Mouse (Mus musculus) neural tube, embryonic 11.5 days (tissue): ENCODE results near the gene Rhoh. TPM values are rescaled to one million over a fixed set of nuclear protein-coding genes. Genes with fewer than 3 reads are reported as not detected.

Experiments
- ATAC-seq: fragments of 200-750 bp; cut with Nextera tagmentation; 2 replicates; pipeline ENCODE4 v1.8.0; 2017; ENCODE audit warnings: moderate number of reproducible peaks, mild to moderate bottlenecking, moderate TSS enrichment, moderate library complexity; ENCODE audit not compliant: insufficient read depth, low FRiP score, low TSS enrichment
- DNase-seq: peaks from one replicate; pipeline ENCODE4 v3.0.0-alpha.2; 2015; ENCODE audit warnings: low spot score
- H3K27ac ChIP-seq: fragments of 300-500 bp; sonication (generic); 2 replicates; pipeline ENCODE4 v1.5.1; 2014; ENCODE audit warnings: low read depth, mild to moderate bottlenecking, low read length
- H3K27me3 ChIP-seq: fragments of 300-500 bp; sonication (generic); 2 replicates; pipeline ENCODE4 v1.6.1; 2014; ENCODE audit warnings: mild to moderate bottlenecking, low read length, mixed read lengths; ENCODE audit not compliant: control insufficient read depth, insufficient read depth
- H3K36me3 ChIP-seq: fragments of 300-500 bp; sonication (generic); 2 replicates; pipeline ENCODE4 v1.6.1; 2014; ENCODE audit warnings: mild to moderate bottlenecking, low read length, moderate library complexity, mixed read lengths; ENCODE audit not compliant: control insufficient read depth, insufficient read depth
- H3K4me1 ChIP-seq: fragments of 300-500 bp; sonication (generic); 2 replicates; pipeline ENCODE4 v1.6.1; 2014; ENCODE audit warnings: low read length, mixed read lengths; ENCODE audit not compliant: control insufficient read depth, insufficient read depth
- H3K4me2 ChIP-seq: fragments of 300-500 bp; sonication (generic); 2 replicates; pipeline ENCODE4 v1.6.1; 2014; ENCODE audit warnings: low read depth, mild to moderate bottlenecking, moderate library complexity
- H3K4me3 ChIP-seq: fragments of 300-500 bp; sonication (generic); 2 replicates; pipeline ENCODE4 v1.5.1; 2014; ENCODE audit warnings: low read depth, low read length
- H3K9ac ChIP-seq: fragments of 300-500 bp; sonication (generic); 2 replicates; pipeline ENCODE4 v1.6.1; 2014; ENCODE audit warnings: mild to moderate bottlenecking, low read length
- H3K9me3 ChIP-seq: fragments of 300-500 bp; sonication (generic); 2 replicates; pipeline ENCODE4 v1.6.1; 2016; ENCODE audit warnings: low read length; ENCODE audit not compliant: control insufficient read depth
- WGBS: fragments of 180-500 bp; shearing (Covaris S2); extraction: QIAGEN DNeasy Blood & Tissue Kit; methylation state at CpG from one replicate; pipeline ENCODE4 v1.1.7; 2014; 5-methylcytosine and 5-hydroxymethylcytosine counted together
- polyA plus RNA-seq: library from polyadenylated mRNA; unstranded; fragments of >200 nt; fragmentation: Nextera tagmentation; extraction: Ambion mirVana; gene quantifications from 2 replicates; pipeline ENCODE4 v1.2.1, GENCODE M21; 2014

Rhoh gene
- polyA plus RNA-seq, 1 experiment from 2014 or later = 0.73 TPM

DNA sequence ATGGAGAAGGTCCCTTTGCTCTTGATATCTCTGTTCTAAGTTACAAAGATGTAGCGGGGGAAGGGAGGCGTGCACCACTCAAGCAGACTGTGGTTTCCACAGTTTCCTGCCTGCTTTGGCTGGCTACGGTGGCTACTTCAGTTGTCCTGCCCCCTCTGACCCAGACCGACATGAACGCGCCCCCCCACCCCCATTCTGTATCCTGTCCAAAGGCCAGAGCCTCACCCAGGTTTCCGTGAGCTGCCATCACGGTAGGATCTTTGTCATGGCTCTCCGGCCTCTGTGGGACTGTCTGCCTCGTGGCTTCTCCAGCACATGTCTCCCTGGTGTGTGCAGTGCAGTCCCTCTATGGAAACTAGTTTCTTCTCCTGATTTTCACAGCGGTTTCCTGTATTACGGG, 58.3 kb downstream of the Rhoh start:
- Histone ChIP-seq H3K27me3 (no peaks in the 10 kb centered on the region), H3K9me3 (no peaks in the 10 kb centered on the region), H3K36me3 (no peaks in the 10 kb centered on the region), H3K4me2 (no peak overlapping the region), H3K27ac (no peak overlapping the region), H3K4me1 (peaks cover 4% of the 10 kb centered on the region; the same call in 1 of the 2 replicates), H3K9ac (no peak overlapping the region), H3K4me3 (no peak overlapping the region)
- WGBS = 83% methylated on average over 12 of the region's 12 CpGs
- no peak for ATAC-seq
- no peak for DNase-seq

DNA sequence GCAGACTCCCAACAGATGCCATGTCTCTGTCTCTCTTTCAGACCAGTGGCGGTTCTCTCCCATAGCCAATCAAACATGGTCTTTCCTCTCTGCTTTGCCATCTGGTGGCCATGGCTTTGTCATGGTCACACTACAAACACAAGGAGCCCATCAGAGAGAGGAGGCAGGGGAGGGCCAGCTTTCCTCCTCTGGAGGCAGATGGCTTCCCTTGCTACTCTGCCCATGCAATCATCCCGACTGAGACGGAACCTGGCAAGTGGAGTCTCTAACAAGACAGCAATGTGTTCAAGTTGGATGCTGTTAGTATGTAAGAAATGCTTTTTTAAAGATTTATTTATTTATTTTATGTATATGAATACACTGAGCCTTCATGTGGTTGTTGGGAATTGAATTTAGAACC, 58.9 kb downstream of the Rhoh start:
- no peaks in the 10 kb centered on the region for H3K36me3 ChIP-seq
- H3K9me3 ChIP-seq = no peaks in the 10 kb centered on the region
- DNase-seq (no peak), ATAC-seq (no peak)
- H3K27me3 ChIP-seq = no peaks in the 10 kb centered on the region
- H3K4me1 ChIP-seq = peaks cover 4% of the 10 kb centered on the region; the same call in 1 of the 2 replicates
- H3K4me2 ChIP-seq = no peak overlapping the region
- no peak overlapping the region for H3K27ac ChIP-seq
- WGBS = 97% methylated on average over 3 of the region's 3 CpGs
- no peak overlapping the region for H3K4me3 ChIP-seq
- no peak overlapping the region for H3K9ac ChIP-seq

DNA sequence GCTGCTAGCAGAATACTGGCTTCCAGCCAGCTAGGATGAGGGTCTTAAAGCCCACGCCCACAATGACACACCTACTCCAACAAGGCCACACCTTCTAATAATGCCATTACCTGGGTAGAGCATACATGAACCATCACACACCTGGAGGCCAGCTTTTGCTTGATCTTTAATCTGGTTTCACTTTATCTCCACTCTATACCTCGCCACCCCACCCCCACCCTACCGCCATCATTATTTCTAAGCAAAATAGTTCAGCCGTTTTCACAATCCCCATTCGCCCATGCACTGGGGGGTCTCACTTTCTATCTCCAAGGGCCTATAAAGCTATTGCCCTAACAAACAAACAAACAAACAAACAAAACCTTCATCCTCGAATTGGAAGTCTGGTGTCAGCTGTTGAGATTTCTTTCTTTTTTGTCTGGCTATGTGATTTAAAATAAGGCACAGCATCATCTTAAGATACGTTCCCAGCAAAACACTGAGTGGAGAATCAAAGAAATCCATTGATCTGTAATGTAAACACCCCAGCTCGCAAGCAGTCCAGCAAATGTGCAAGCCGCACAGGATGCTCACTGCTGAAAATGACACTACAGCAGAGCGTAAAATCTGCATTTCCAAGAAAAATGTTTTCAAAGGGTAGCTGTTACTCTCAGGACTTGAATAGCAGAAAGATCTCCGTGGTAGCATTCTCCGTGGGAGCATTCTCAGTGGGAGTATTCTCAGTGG, 59.9 kb downstream of the Rhoh start:
- no peak for DNase-seq
- Histone ChIP-seq H3K9ac (no peak overlapping the region), H3K4me1 (peaks cover 4% of the 10 kb centered on the region; the same call in 1 of the 2 replicates), H3K4me3 (no peak overlapping the region), H3K9me3 (no peaks in the 10 kb centered on the region), H3K27ac (no peak overlapping the region), H3K27me3 (no peaks in the 10 kb centered on the region), H3K4me2 (no peak overlapping the region), H3K36me3 (no peaks in the 10 kb centered on the region)
- 83% methylated on average over 12 of the region's 12 CpGs for WGBS
- ATAC-seq = no peak

DNA sequence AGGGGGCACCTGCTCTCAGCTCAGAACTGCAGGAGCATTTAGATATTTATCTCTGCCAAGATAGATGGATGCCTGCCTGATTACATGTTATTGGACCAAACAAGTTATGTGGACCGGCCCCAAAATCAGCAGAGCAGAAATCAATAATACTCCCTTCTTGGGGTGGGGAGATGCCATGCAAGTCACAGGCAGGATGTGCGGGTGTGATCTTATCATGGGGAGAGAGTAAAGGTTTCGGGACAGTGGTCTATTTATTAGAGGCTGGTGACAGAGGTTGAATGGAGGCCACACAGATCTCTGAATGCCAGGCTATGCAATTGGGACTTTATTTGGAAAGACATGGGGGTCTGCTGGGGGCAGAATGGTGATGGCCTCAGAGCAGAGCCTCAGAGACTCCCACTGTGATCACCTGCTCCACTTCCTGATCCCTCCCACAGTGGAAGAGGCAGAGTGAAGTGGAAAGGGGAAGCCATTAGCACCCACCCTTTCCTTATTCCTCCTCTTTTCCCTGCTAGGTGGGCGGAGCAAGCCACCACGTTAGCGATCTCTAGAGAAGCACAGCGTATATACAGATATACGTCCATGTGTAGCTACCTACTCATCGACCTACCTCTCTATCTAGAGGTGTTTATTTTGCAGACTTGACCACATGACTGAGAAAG, 60.6 kb downstream of the Rhoh start:
- Histone ChIP-seq H3K4me3 (no peak overlapping the region), H3K27me3 (no peaks in the 10 kb centered on the region), H3K36me3 (no peaks in the 10 kb centered on the region), H3K4me2 (no peak overlapping the region), H3K9ac (no peak overlapping the region), H3K9me3 (no peaks in the 10 kb centered on the region), H3K4me1 (peaks cover 4% of the 10 kb centered on the region; the same call in 1 of the 2 replicates), H3K27ac (no peak overlapping the region)
- no peak for ATAC-seq
- DNase-seq = no peak
- WGBS = 80% methylated on average over 9 of the region's 9 CpGs

DNA sequence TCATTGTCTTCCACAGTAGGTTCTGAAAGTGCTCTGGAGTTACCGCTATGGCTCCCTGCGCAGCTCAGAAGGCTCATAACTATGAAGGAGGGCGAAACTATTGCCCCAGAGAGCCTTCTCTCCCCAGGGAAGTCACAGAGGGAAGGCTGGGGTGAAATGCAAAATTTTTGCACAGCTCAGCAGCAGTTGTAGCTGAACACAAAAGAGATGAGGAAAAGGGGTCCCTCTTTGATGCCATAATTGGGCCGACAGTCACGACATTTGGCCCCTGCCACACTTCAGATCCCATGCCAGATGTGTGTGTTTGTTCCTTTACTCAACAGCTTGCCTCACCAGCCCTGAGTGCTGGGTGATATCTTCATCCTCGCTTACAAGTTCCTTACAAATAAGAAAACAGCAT, 65.7 kb downstream of the Rhoh start:
- Histone ChIP-seq H3K4me2 (no peak overlapping the region), H3K27ac (no peak overlapping the region), H3K4me3 (no peak overlapping the region), H3K27me3 (no peaks in the 10 kb centered on the region), H3K4me1 (no peaks in the 10 kb centered on the region), H3K9me3 (no peaks in the 10 kb centered on the region), H3K9ac (no peak overlapping the region), H3K36me3 (no peaks in the 10 kb centered on the region)
- ATAC-seq (no peak), DNase-seq (no peak)
- WGBS = 84% methylated on average over 6 of the region's 6 CpGs

DNA sequence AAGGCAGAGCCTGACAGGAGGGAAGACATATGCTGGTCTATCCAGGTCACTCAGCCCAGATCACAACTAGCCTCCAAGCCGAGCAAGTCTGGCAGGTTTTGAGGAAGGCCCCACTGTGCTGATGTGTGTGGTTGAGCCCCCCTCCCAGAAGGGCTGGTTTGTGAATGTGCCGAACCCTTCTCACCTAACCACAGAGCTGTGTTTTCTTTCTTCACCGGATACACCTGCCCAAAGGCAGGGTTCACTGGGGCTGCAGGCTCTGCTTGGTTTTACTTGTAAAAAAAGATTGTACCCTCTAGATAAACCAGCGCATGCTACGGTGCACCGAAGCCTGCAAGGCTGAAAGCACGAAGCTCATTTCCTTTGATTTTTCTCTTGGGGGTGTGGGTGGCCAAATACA, 68.1 kb downstream of the Rhoh start:
- no peak overlapping the region for H3K4me3 ChIP-seq
- no peaks in the 10 kb centered on the region for H3K9me3 ChIP-seq
- 75% methylated on average over 7 of the region's 7 CpGs for WGBS
- ATAC-seq (no peak), DNase-seq (no peak)
- H3K27ac ChIP-seq = no peak overlapping the region
- no peaks in the 10 kb centered on the region for H3K27me3 ChIP-seq
- H3K9ac ChIP-seq = no peak overlapping the region
- no peaks in the 10 kb centered on the region for H3K36me3 ChIP-seq
- no peak overlapping the region for H3K4me2 ChIP-seq
- H3K4me1 ChIP-seq = no peaks in the 10 kb centered on the region

DNA sequence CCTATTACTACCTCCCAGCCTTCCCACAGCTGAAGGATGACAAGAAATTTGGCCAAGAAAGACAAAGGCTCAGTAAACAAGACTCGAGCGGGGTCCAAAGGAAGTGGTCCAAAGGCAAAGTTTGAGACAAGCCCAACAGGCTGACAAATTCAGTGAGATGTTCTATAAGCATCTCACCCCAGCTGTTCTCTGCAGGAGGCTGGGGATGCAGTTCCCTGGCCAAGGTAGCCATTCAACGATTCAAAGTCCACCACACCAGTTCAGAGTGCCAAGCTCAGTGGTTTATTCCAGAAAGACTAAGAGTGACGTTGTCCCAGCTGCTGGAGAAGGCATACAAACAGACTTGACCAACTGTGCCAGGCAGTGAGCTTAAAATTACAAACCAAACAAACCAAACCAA, 69.2 kb downstream of the Rhoh start:
- H3K9ac ChIP-seq = no peak overlapping the region
- H3K4me1 ChIP-seq = no peaks in the 10 kb centered on the region
- H3K27ac ChIP-seq = no peak overlapping the region
- no peaks in the 10 kb centered on the region for H3K27me3 ChIP-seq
- ATAC-seq = no peak
- no peak overlapping the region for H3K4me2 ChIP-seq
- H3K9me3 ChIP-seq = no peaks in the 10 kb centered on the region
- no peak overlapping the region for H3K4me3 ChIP-seq
- DNase-seq = no peak
- no peaks in the 10 kb centered on the region for H3K36me3 ChIP-seq
- WGBS = 78% methylated on average over 4 of the region's 4 CpGs

DNA sequence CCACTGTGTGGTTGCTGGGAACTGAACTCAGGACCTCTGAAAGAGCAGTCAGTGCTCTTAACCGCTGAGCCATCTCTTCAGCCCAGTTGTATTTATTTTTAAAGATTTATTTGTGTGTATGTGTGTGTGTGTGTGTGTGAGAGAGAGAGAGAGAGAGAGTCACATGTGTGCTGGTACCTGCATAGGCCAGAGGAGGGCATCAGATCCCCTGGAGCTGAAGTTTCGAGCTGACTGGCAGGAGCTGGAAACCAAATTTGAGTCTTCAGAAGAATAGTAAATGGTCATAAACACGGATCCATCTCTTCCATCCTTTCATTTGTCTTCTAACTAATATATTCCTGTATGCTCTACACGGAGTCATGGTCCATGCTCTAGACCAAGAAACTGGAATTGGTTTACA, 72.2 kb downstream of the Rhoh start:
- H3K4me1 ChIP-seq = no peaks in the 10 kb centered on the region
- ATAC-seq = no peak
- 86% methylated on average over 4 of the region's 4 CpGs for WGBS

DNA sequence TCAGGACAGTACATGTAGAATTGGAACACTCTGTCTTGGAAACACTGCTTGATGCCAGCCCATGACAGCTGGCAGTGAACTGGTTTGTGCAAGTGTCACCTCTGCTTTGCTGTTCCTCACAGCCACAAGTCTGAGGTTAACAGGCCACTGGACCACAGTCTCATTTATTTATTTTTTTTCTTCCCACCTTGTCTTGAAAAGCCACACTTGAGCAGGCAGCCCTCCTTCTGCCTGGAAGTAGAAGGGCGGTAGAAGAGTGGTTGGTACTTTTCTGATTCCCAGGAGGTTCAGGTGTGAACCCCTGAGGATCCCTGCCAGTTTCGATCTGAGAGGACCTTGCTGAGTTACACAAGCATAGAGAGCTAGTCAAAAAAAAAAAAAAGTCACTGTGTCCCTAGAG, 72.8 kb downstream of the Rhoh start:
- no peak overlapping the region for H3K9ac ChIP-seq
- 89% methylated on average over 2 of the region's 2 CpGs for WGBS
- no peak overlapping the region for H3K4me3 ChIP-seq
- no peak overlapping the region for H3K4me2 ChIP-seq
- no peaks in the 10 kb centered on the region for H3K27me3 ChIP-seq
- H3K9me3 ChIP-seq = no peaks in the 10 kb centered on the region
- no peak overlapping the region for H3K27ac ChIP-seq
- DNase-seq = no peak
- H3K36me3 ChIP-seq = no peaks in the 10 kb centered on the region
- ATAC-seq = no peak
- H3K4me1 ChIP-seq = no peaks in the 10 kb centered on the region

More for the DNA sequence above, 72.2 kb downstream of the Rhoh start:
- Histone ChIP-seq H3K36me3 (no peaks in the 10 kb centered on the region), H3K4me3 (no peak overlapping the region), H3K4me2 (no peak overlapping the region), H3K27ac (no peak overlapping the region), H3K9ac (no peak overlapping the region), H3K27me3 (no peaks in the 10 kb centered on the region), H3K9me3 (no peaks in the 10 kb centered on the region)
- no peak for DNase-seq
